Mouse (Mus musculus) lung, postnatal 0 days (tissue): ENCODE results near the gene Boll.

Source experiments
- CTCF ChIP-seq: IDR thresholded peaks from 2 replicates; pipeline ENCODE4 v1.5.1; 2016; ENCODE audit warnings: antibody characterized with exemption, mild to moderate bottlenecking
- EP300 ChIP-seq: IDR thresholded peaks from 2 replicates; pipeline ENCODE4 v1.6.1; 2016; ENCODE audit warnings: antibody characterized with exemption, mild to moderate bottlenecking, control low read depth

- TF ChIP-seq CTCF (no peak), EP300 (no peak)
Measured at GRCm38 (mm10) chr1:55225398-55225797, 137.9 kb downstream of the Boll start.
